Mouse (Mus musculus): ENCODE measurements at regions not wholly inside any gene's neighbourhood (a gene's known extent, or its start where the extent isn't known, plus 50 kb on each side); places are given as distances from the start of the nearest gene placed in this dataset.
A peak's percentile ranks its signal among the peaks of the same experiment; 100 is the strongest.

- no peak for DNase-seq
These were observed 328.4 kb upstream of the Gm9008 start for GRCm38 (mm10) chr6:76825953-76826352.

DNA sequence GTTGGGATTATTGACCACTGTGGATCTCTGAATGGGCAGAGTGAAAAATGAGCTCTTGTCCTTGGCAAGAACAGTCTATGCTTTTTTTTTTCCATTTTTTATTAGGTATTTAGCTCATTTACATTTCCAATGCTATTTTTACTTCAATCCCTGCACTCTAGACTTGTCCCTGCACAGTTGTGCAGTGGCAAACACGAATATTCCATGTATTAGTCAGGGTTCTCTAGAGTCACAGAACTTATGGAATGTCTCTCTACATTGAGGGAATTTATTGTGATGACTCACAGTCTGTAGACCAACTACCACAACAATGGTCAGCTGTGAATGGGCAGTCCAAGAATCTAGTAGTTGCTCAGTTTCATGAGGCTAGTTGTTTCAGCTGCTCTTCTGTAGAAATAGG lies 305.4 kb upstream of the Gm9008 start:
- no peak for DNase-seq

GRCm38 (mm10) chr6:76780168-76780567 lies 282.6 kb upstream of the Gm9008 start:
- DNase-seq: no peak

DNA sequence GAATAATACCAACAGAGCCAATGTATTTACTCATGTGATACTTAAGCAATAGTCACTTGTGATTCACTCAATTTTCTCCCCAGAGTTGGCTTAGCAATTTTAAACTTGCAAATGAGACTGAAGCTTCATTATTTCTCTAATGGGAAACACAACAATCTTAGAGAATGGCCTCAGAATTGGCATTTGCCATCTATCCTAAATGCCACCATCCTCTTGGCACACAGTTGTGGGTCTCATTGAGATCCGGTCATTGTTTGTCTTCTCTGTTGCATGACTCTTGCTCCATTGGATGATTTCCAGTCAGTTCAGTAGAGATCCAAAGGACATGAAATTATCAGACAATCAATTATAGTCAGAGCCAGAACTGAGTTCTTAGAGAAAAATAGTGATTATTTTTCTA lies 280.6 kb upstream of the Gm9008 start:
- no peak for DNase-seq

DNA sequence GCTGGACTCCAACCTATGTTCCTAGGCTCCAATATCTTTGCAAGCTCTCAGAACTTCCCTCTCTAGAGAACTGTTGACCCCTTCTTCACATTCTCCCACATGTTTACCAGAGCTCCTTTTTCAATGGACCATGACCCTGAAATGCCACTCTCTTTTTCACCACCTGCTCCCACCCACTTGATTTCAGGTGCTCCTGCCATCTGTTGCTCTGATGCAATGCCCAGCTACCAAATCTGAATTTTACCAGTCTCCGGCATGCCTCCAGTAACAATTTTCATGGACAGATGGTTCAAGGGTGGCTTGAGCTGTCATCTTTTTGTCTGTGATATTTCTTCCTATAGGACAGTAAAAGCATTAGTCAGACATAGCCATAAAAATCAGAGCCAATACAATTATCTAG lies 279.5 kb upstream of the Gm9008 start:
- no peak for DNase-seq

GRCm38 (mm10) chr6:76763852-76764251 lies 266.3 kb upstream of the Gm9008 start:
- no peak for DNase-seq

GRCm38 (mm10) chr6:76754867-76755266 lies 257.3 kb upstream of the Gm9008 start:
- peak; percentile 7 for DNase-seq
